Mouse (Mus musculus): Measurements from ENCODE around the gene Immp2l.
"Not testable (repeated sequence)": the region's sequence is repeated elsewhere in the genome, so short reads cannot be mapped to it uniquely, and the experiment has no call there.

Gene Immp2l

GRCm38 (mm10) chr12:41724585-41724984, 700.7 kb downstream of the Immp2l start:
- DNase-seq = no peak

- no peak for DNase-seq
These were observed 702.8 kb downstream of the Immp2l start for GRCm38 (mm10) chr12:41726720-41727119.

GRCm38 (mm10) chr12:41727221-41727620, 703.3 kb downstream of the Immp2l start:
- DNase-seq = no peak

GRCm38 (mm10) chr12:41727764-41728338, 704.0 kb downstream of the Immp2l start:
- no peak for DNase-seq

- DNase-seq = no peak
These were observed 704.6 kb downstream of the Immp2l start for GRCm38 (mm10) chr12:41728467-41728866.

GRCm38 (mm10) chr12:41729780-41730179, 705.9 kb downstream of the Immp2l start:
- no peak for DNase-seq

GRCm38 (mm10) chr12:41733168-41733567, 709.3 kb downstream of the Immp2l start:
- DNase-seq = no peak

- DNase-seq = no peak
These were observed 719.0 kb downstream of the Immp2l start for GRCm38 (mm10) chr12:41742887-41743286.

- no peak for DNase-seq
These were observed 739.5 kb downstream of the Immp2l start for GRCm38 (mm10) chr12:41763396-41763795.

GRCm38 (mm10) chr12:41773961-41774360, 750.1 kb downstream of the Immp2l start:
- no peak for DNase-seq

GRCm38 (mm10) chr12:41774623-41775323, 750.9 kb downstream of the Immp2l start:
- DNase-seq = peak; percentile 70

GRCm38 (mm10) chr12:41777762-41778161, 753.9 kb downstream of the Immp2l start:
- not testable (repeated sequence) for DNase-seq

- not testable (repeated sequence) for DNase-seq
These were observed 769.8 kb downstream of the Immp2l start for GRCm38 (mm10) chr12:41793681-41794080.

GRCm38 (mm10) chr12:41829517-41829916, 805.6 kb downstream of the Immp2l start:
- DNase-seq = no peak

GRCm38 (mm10) chr12:41831731-41832130, 807.8 kb downstream of the Immp2l start:
- DNase-seq = no peak

- DNase-seq = no peak
These were observed 810.8 kb downstream of the Immp2l start for GRCm38 (mm10) chr12:41834646-41835045.

- no peak for DNase-seq
These were observed 814.5 kb downstream of the Immp2l start for GRCm38 (mm10) chr12:41838334-41838847.

GRCm38 (mm10) chr12:41839241-41839640, 815.4 kb downstream of the Immp2l start:
- DNase-seq = no peak

- DNase-seq = no peak
These were observed 818.9 kb downstream of the Immp2l start for GRCm38 (mm10) chr12:41842694-41843329.

- DNase-seq = no peak
These were observed 828.1 kb downstream of the Immp2l start for GRCm38 (mm10) chr12:41851896-41852470.

- not testable (repeated sequence) for DNase-seq
These were observed 835.8 kb downstream of the Immp2l start for GRCm38 (mm10) chr12:41859652-41860051.

- DNase-seq = no peak
These were observed 844.4 kb downstream of the Immp2l start for GRCm38 (mm10) chr12:41868317-41868716.

GRCm38 (mm10) chr12:41874015-41874414, 850.1 kb downstream of the Immp2l start:
- no peak for DNase-seq

All from cerebellum, adult 11 months (tissue).